Mouse (Mus musculus): Measurements from ENCODE around the gene Tmem199. TPM values are rescaled to one million over a fixed set of nuclear protein-coding genes. Genes with fewer than 3 reads are reported as not detected.
A peak's percentile ranks its signal among the peaks of the same experiment; 100 is the strongest.

Tmem199 gene
- total and polyA plus RNA-seq, 2 experiments from 2014 or later: 29.9 to 36.4 TPM

DNA sequence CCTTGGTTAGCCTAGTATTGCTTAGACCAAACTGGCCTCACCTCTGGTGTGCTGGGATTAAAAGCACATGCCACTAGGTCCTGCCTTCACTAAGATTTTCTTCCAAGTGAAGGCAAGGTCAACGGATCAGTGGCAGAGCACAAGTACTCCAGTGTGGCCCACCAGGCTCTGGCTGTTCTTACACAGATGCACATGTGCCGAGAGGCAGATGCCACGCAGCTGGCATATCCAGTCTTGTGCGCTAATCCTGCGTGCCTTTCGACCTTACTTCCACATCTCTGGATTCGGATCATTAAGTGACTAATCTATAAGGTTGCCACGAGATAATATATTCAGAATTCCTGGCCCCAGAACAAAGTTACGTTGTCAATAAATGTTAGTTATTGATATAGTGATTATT is 46.9 kb downstream of the Tmem199 start:
- TF ChIP-seq CTCF (IDR thresholded peaks at IDR 0.05; ENCODE audit: low read depth) (no peak), EP300 (IDR thresholded peaks at IDR 0.05; ENCODE audit: low read depth) (no peak)
- no peaks in the 10 kb centered on the region for H3K27me3 ChIP-seq (ENCODE audit: control insufficient read depth, insufficient read depth, low read length)
- no peak for ATAC-seq (ENCODE audit: insufficient read depth, low read depth)
- H3K36me3 ChIP-seq (replicated peaks; ENCODE audit: control insufficient read depth, insufficient read depth, low read length): no peaks in the 10 kb centered on the region
- peak overlapping the region; percentile 67; the same call in 1 of the 2 replicates for H3K9ac ChIP-seq (replicated peaks; ENCODE audit: low read depth, low read length)
- H3K27ac ChIP-seq (ENCODE audit: low read depth): no peak overlapping the region
- H3K4me2 ChIP-seq (ENCODE audit: low read depth, low read length): peak overlapping the region; percentile 95
- 0 out of 2 replicates have a peak, but pooled peaks cover 4% of the 10 kb centered on the region for H3K4me1 ChIP-seq (ENCODE audit: control insufficient read depth, insufficient read depth)
- H3K9me3 ChIP-seq (replicated peaks; ENCODE audit: control insufficient read depth, low read length): no peaks in the 10 kb centered on the region
- 45% methylated on average over 9 of the region's 9 CpGs for WGBS
- no peak for DNase-seq (ENCODE audit: low spot score)
- H3K4me3 ChIP-seq (ENCODE audit: low read depth, low read length): peak overlapping the region; percentile 89

DNA sequence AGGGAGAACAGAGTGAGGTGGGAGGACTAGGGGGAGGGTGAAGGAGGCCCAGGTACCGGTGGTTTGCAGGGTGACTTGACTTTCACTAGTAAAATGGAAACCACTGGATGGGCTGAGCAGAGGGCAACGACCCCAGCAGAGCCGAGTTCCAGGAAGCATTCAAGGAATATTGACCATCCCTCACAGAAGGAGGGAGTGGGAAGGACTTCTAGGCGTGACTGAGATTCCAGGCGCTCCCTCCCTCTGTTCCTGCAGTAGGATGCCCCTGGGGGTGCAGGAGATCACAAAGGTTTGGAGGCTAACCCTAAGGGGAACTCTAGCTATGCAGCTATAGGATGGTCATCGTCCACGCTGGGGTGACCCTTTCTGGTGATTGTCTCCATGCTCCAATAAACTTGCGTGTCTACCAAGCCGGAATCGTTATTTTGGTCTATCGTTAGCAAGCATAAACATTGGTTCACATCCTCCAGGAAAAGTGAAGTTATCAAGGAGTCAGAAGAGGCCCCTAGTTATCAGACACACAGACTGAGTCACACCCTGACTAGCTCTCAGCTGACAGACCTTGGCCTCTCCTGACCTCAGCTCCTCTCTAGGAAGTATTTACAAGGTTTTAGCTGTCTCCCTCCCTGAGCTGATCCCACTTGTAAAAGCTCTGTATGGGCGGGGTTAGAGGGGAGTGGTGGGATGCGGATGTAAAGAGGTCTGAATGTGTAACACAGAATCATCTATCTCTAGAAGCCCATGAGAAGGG is 48.5 kb downstream of the Tmem199 start:
- Histone ChIP-seq H3K4me2 (ENCODE audit: low read depth, low read length) (no peak overlapping the region), H3K27me3 (ENCODE audit: control insufficient read depth, insufficient read depth, low read length) (no peaks in the 10 kb centered on the region), H3K4me1 (ENCODE audit: control insufficient read depth, insufficient read depth) (0 out of 2 replicates have a peak, but pooled peaks cover 4% of the 10 kb centered on the region), H3K9me3 (replicated peaks; ENCODE audit: control insufficient read depth, low read length) (no peaks in the 10 kb centered on the region), H3K9ac (replicated peaks; ENCODE audit: low read depth, low read length) (no peak overlapping the region), H3K36me3 (replicated peaks; ENCODE audit: control insufficient read depth, insufficient read depth, low read length) (no peaks in the 10 kb centered on the region), H3K27ac (ENCODE audit: low read depth) (no peak overlapping the region), H3K4me3 (ENCODE audit: low read depth, low read length) (no peak overlapping the region)
- 40% methylated on average over 13 of the region's 13 CpGs for WGBS
- no peak for ATAC-seq (ENCODE audit: insufficient read depth, low read depth)
- no peak for DNase-seq (ENCODE audit: low spot score)
- TF ChIP-seq CTCF (IDR thresholded peaks at IDR 0.05; ENCODE audit: low read depth): no peak
- TF ChIP-seq EP300 (IDR thresholded peaks at IDR 0.05; ENCODE audit: low read depth): no peak

DNA sequence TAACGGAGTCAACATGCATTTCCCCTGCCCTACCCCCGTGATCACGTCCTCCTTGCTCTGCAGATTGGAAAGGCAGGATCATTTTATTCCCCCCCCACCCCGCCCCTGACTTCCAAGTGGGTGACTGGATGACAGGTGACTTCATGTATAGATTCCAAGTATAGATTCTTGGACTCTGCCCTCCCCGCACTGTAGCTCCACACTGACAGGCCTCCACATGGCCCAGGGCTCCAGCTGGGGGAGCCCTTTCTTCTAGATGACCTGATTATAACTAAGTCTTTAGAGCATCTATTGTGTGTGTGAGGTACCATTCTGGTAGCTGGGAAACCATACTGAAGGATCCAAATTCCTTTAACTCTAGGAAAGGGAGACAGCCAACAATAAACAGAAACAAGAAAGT is 49.3 kb downstream of the Tmem199 start:
- DNase-seq (ENCODE audit: low spot score) (no peak), ATAC-seq (ENCODE audit: insufficient read depth, low read depth) (no peak)
- Histone ChIP-seq H3K4me3 (ENCODE audit: low read depth, low read length) (no peak overlapping the region), H3K36me3 (replicated peaks; ENCODE audit: control insufficient read depth, insufficient read depth, low read length) (no peaks in the 10 kb centered on the region), H3K27me3 (ENCODE audit: control insufficient read depth, insufficient read depth, low read length) (no peaks in the 10 kb centered on the region), H3K9ac (replicated peaks; ENCODE audit: low read depth, low read length) (no peak overlapping the region), H3K9me3 (replicated peaks; ENCODE audit: control insufficient read depth, low read length) (no peaks in the 10 kb centered on the region), H3K4me1 (ENCODE audit: control insufficient read depth, insufficient read depth) (0 out of 2 replicates have a peak, but pooled peaks cover 3% of the 10 kb centered on the region), H3K27ac (ENCODE audit: low read depth) (no peak overlapping the region), H3K4me2 (ENCODE audit: low read depth, low read length) (no peak overlapping the region)
- TF ChIP-seq CTCF (IDR thresholded peaks at IDR 0.05; ENCODE audit: low read depth) (no peak), EP300 (IDR thresholded peaks at IDR 0.05; ENCODE audit: low read depth) (no peak)
- 84% methylated on average over 5 of the region's 5 CpGs for WGBS

DNA sequence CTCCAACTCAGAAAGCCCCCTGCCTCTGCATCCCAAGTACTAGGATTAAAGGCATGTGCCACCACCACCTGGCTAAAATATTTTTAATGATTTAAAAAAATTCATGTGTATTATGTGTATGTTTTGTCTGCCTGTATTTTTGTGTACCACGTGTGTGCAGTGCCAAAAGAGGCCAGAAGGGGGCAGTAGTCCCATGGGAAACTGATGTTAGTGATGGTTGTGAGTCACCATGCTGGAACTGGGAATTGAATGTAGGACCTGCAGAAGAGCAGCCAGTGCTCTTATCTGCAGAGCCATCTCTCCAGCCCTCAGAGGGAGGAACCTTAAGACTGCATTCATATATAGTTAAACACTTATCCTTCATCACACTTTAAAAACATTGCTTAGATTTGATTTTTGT is 50.1 kb downstream of the Tmem199 start:
- Histone ChIP-seq H3K9ac (replicated peaks; ENCODE audit: low read depth, low read length) (no peak overlapping the region), H3K36me3 (replicated peaks; ENCODE audit: control insufficient read depth, insufficient read depth, low read length) (no peaks in the 10 kb centered on the region), H3K4me3 (ENCODE audit: low read depth, low read length) (no peak overlapping the region), H3K4me2 (ENCODE audit: low read depth, low read length) (no peak overlapping the region), H3K27ac (ENCODE audit: low read depth) (no peak overlapping the region), H3K4me1 (ENCODE audit: control insufficient read depth, insufficient read depth) (no peaks in the 10 kb centered on the region), H3K27me3 (ENCODE audit: control insufficient read depth, insufficient read depth, low read length) (no peaks in the 10 kb centered on the region), H3K9me3 (replicated peaks; ENCODE audit: control insufficient read depth, low read length) (no peaks in the 10 kb centered on the region)
- no peak for TF ChIP-seq EP300 (IDR thresholded peaks at IDR 0.05; ENCODE audit: low read depth)
- TF ChIP-seq CTCF (IDR thresholded peaks at IDR 0.05; ENCODE audit: low read depth): no peak
- ATAC-seq (ENCODE audit: insufficient read depth, low read depth) (no peak), DNase-seq (ENCODE audit: low spot score) (no peak)
- 71% methylated on average over 1 of the region's 1 CpGs for WGBS

DNA sequence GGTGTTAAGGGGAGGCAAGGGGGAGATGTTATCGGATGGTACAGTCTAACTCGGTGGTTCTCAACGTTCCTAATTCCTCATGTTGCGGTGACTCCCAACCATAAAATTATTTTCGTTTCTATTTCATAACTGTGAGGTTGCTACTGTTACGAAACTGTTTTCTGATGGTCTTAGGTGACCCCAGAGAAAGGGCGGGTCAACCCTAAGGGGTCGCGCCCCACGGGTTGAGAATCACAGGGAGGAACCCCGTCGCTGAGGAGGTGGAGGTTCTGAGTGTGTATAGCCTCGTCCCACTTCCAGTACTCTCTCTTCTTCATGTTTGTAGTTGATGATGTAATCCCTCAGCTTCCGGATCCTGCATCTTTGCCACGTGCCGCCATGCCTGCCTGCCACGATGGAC is 53.2 kb downstream of the Tmem199 start:
- Histone ChIP-seq H3K36me3 (replicated peaks; ENCODE audit: control insufficient read depth, insufficient read depth, low read length) (no peaks in the 10 kb centered on the region), H3K9ac (replicated peaks; ENCODE audit: low read depth, low read length) (no peak overlapping the region), H3K4me1 (ENCODE audit: control insufficient read depth, insufficient read depth) (no peaks in the 10 kb centered on the region), H3K27me3 (ENCODE audit: control insufficient read depth, insufficient read depth, low read length) (peaks cover 4% of the 10 kb centered on the region; the same call in 1 of the 2 replicates), H3K4me2 (ENCODE audit: low read depth, low read length) (no peak overlapping the region), H3K27ac (ENCODE audit: low read depth) (no peak overlapping the region), H3K4me3 (ENCODE audit: low read depth, low read length) (no peak overlapping the region), H3K9me3 (replicated peaks; ENCODE audit: control insufficient read depth, low read length) (no peaks in the 10 kb centered on the region)
- DNase-seq (ENCODE audit: low spot score): no peak
- no peak for ATAC-seq (ENCODE audit: insufficient read depth, low read depth)
- 79% methylated on average over 17 of the region's 17 CpGs for WGBS
- TF ChIP-seq EP300 (IDR thresholded peaks at IDR 0.05; ENCODE audit: low read depth): no peak

Other genes starting within 250 kb of the Tmem199 start
- 0.19 TPM in 1 of 2 replicates, not detected in the other for gene BC030499, start 221.3 kb downstream of the Tmem199 start, total RNA-seq (2014; rRNA removed; ENCODE audit: low replicate concordance)
- gene BC030499, start 221.3 kb downstream of the Tmem199 start, polyA plus RNA-seq (2015; fragmentation: Nextera tagmentation; extraction: Ambion mirVana): 0.18 and 0.22 TPM in 2 replicates
- gene Spag5, start 210.6 kb downstream of the Tmem199 start, total RNA-seq (2014; rRNA removed; ENCODE audit: low replicate concordance): 16.8 and 23.4 TPM in 2 replicates
- 5.5 and 6.8 TPM in 2 replicates for gene Spag5, start 210.6 kb downstream of the Tmem199 start, polyA plus RNA-seq (2015; fragmentation: Nextera tagmentation; extraction: Ambion mirVana)
- gene Aldoc, start 189.2 kb downstream of the Tmem199 start, total RNA-seq (2014; rRNA removed; ENCODE audit: low replicate concordance): 32.5 and 50.7 TPM in 2 replicates
- gene Aldoc, start 189.2 kb downstream of the Tmem199 start, polyA plus RNA-seq (2015; fragmentation: Nextera tagmentation; extraction: Ambion mirVana): 15.1 and 15.2 TPM in 2 replicates
- gene Pigs, start 183.8 kb downstream of the Tmem199 start, total RNA-seq (2014; rRNA removed; ENCODE audit: low replicate concordance): 36.0 and 39.7 TPM in 2 replicates
- 31.2 and 32.3 TPM in 2 replicates for gene Pigs, start 183.8 kb downstream of the Tmem199 start, polyA plus RNA-seq (2015; fragmentation: Nextera tagmentation; extraction: Ambion mirVana)
- 52.9 and 57.3 TPM in 2 replicates for gene Unc119, start 168.7 kb downstream of the Tmem199 start, total RNA-seq (2014; rRNA removed; ENCODE audit: low replicate concordance)
- gene Unc119, start 168.7 kb downstream of the Tmem199 start, polyA plus RNA-seq (2015; fragmentation: Nextera tagmentation; extraction: Ambion mirVana): 20.9 and 24.8 TPM in 2 replicates
- gene Foxn1, start 125.6 kb downstream of the Tmem199 start, total RNA-seq (2014; rRNA removed; ENCODE audit: low replicate concordance): not detected in 2 replicates
- gene Foxn1, start 125.6 kb downstream of the Tmem199 start, polyA plus RNA-seq (2015; fragmentation: Nextera tagmentation; extraction: Ambion mirVana): not detected in 2 replicates
- gene Slc13a2, start 90.0 kb downstream of the Tmem199 start, total RNA-seq (2014; rRNA removed; ENCODE audit: low replicate concordance): 0.54 TPM in 1 of 2 replicates, not detected in the other
- 0.10 TPM in 1 of 2 replicates, not detected in the other for gene Slc13a2, start 90.0 kb downstream of the Tmem199 start, polyA plus RNA-seq (2015; fragmentation: Nextera tagmentation; extraction: Ambion mirVana)
- 3.7 and 8.4 TPM in 2 replicates for gene Slc46a1, start 46.5 kb downstream of the Tmem199 start, total RNA-seq (2014; rRNA removed; ENCODE audit: low replicate concordance)
- 4.5 TPM in 2 replicates for gene Slc46a1, start 46.5 kb downstream of the Tmem199 start, polyA plus RNA-seq (2015; fragmentation: Nextera tagmentation; extraction: Ambion mirVana)
- gene Sarm1, start 14.4 kb downstream of the Tmem199 start, total RNA-seq (2014; rRNA removed; ENCODE audit: low replicate concordance): not detected in 2 replicates
- not detected in 2 replicates for gene Sarm1, start 14.4 kb downstream of the Tmem199 start, polyA plus RNA-seq (2015; fragmentation: Nextera tagmentation; extraction: Ambion mirVana)
- gene Vtn, start 13.1 kb downstream of the Tmem199 start, total RNA-seq (2014; rRNA removed; ENCODE audit: low replicate concordance): 0.73 and 2.3 TPM in 2 replicates
- gene Vtn, start 13.1 kb downstream of the Tmem199 start, polyA plus RNA-seq (2015; fragmentation: Nextera tagmentation; extraction: Ambion mirVana): 2.7 and 4.0 TPM in 2 replicates
- not detected in 2 replicates for gene Sebox, start 8.7 kb downstream of the Tmem199 start, total RNA-seq (2014; rRNA removed; ENCODE audit: low replicate concordance)
- gene Sebox, start 8.7 kb downstream of the Tmem199 start, polyA plus RNA-seq (2015; fragmentation: Nextera tagmentation; extraction: Ambion mirVana): not detected in 2 replicates
- gene Poldip2, start within 50 bp of the Tmem199 start, total RNA-seq (2014; rRNA removed; ENCODE audit: low replicate concordance): 225 and 247 TPM in 2 replicates
- gene Poldip2, start within 50 bp of the Tmem199 start, polyA plus RNA-seq (2015; fragmentation: Nextera tagmentation; extraction: Ambion mirVana): 209 and 214 TPM in 2 replicates
- 49.7 and 52.1 TPM in 2 replicates for gene Tnfaip1, start 24.2 kb upstream of the Tmem199 start, total RNA-seq (2014; rRNA removed; ENCODE audit: low replicate concordance)
- gene Tnfaip1, start 24.2 kb upstream of the Tmem199 start, polyA plus RNA-seq (2015; fragmentation: Nextera tagmentation; extraction: Ambion mirVana): 48.7 and 50.0 TPM in 2 replicates
- gene Ift20, start 24.2 kb upstream of the Tmem199 start, total RNA-seq (2014; rRNA removed; ENCODE audit: low replicate concordance): 90.8 and 148 TPM in 2 replicates
- 111 and 114 TPM in 2 replicates for gene Ift20, start 24.2 kb upstream of the Tmem199 start, polyA plus RNA-seq (2015; fragmentation: Nextera tagmentation; extraction: Ambion mirVana)
- 41.5 and 57.2 TPM in 2 replicates for gene Tmem97, start 38.6 kb upstream of the Tmem199 start, total RNA-seq (2014; rRNA removed; ENCODE audit: low replicate concordance)
- gene Tmem97, start 38.6 kb upstream of the Tmem199 start, polyA plus RNA-seq (2015; fragmentation: Nextera tagmentation; extraction: Ambion mirVana): 37.5 and 39.4 TPM in 2 replicates
- 15.0 and 19.3 TPM in 2 replicates for gene Nlk, start 185.2 kb upstream of the Tmem199 start, total RNA-seq (2014; rRNA removed; ENCODE audit: low replicate concordance)
- 11.6 and 13.0 TPM in 2 replicates for gene Nlk, start 185.2 kb upstream of the Tmem199 start, polyA plus RNA-seq (2015; fragmentation: Nextera tagmentation; extraction: Ambion mirVana)
- 43.9 and 58.6 TPM in 2 replicates for gene Ccnq, start 239.6 kb upstream of the Tmem199 start, total RNA-seq (2014; rRNA removed; ENCODE audit: low replicate concordance)
- gene Ccnq, start 239.6 kb upstream of the Tmem199 start, polyA plus RNA-seq (2015; fragmentation: Nextera tagmentation; extraction: Ambion mirVana): 31.0 and 32.3 TPM in 2 replicates